ENCODE assay signal across 9 mouse cellular contexts in the genomic region with DNA sequence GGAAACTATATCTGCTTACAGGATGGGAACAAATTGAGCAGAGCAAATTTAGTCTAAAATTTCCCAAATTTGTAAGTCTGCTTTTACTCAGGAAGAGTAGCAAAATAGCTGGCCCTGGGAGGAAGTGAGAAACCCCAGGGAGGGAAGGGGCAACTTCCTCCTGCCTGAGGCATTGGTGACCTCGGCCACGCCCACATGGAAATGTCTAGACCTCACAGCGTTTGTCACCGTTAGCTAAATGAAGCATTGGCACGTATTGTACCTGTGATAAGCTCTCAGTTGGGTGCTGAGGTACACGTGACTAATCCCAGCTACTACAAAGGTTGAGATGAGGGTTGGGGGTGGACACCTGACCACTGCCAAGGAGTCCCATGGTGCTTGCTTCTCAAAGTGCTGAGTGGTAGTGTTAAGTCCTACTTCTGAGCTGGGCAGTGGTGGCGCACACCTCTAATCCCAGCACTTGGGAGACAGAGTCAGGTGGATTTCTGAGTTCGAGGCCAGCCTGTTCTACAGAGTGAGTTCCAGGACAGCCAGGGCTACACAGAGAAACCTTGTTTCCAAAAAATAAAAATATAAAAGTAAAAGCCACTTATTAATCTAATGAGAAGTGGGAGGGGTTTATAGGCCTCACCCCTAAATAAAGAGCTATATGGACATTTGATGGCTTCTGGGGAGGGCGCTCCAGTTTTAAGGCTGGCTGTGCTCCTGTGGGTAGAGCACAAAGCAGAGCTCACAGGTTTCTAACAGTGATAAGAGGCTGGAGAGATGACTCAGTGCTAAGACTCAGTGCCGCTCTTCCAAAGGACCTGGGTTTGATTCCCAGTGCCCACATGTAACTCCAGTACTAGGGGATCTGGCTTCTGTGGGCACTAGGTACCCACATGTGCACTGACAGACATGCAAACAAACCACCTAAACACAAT. TPM values are rescaled to one million over a fixed set of nuclear protein-coding genes. Genes with fewer than 3 reads are reported as not detected.
DNase-seq lines count a peak whose midpoint lies in the region; ATAC-seq and TF ChIP-seq lines count a peak whose summit lies in the region.
"Had no signal": no experiment of that assay in that cellular context is flagged by ENCODE, and none has a peak within 500 bp of the region (broad histone marks: within the 10 kb centered on the region; RNA-seq: fewer than 3 reads in every experiment).

No protein-coding gene starts in this region.

- TF ChIP-seq CTCF in heart, postnatal 0 days (IDR thresholded peaks at IDR 0.05; ENCODE audit: low read depth), result no peak

- H3K4me3 ChIP-seq in heart, postnatal 0 days (ENCODE audit: low read depth, low read length), result no peak overlapping the region
- H3K4me3 ChIP-seq: forebrain, embryonic 13.5 days had no signal

- WGBS in heart, postnatal 0 days, result 45% methylated on average over 10 of the region's 10 CpGs

- no peaks in the 10 kb centered on the region for H3K27me3 ChIP-seq in heart, postnatal 0 days (ENCODE audit: control insufficient read depth, insufficient read depth, low read length)
- H3K27me3 ChIP-seq in splenic B cell, adult 2 months (ENCODE audit: control insufficient read depth, insufficient read depth, low read length, poor library complexity, severe bottlenecking), result no peaks in the 10 kb centered on the region
- H3K27me3 ChIP-seq: forebrain, embryonic 13.5 days had no signal

- no peak overlapping the region for H3K4me2 ChIP-seq in heart, postnatal 0 days (ENCODE audit: low read depth, low read length)
- H3K4me2 ChIP-seq: forebrain, embryonic 13.5 days had no signal

- no peak overlapping the region for H3K9ac ChIP-seq in heart, postnatal 0 days (replicated peaks; ENCODE audit: low read depth, low read length)
- H3K9ac ChIP-seq: forebrain, embryonic 13.5 days had no signal

- 0 out of 2 replicates have a peak overlapping the region, but pooled peaks have one; percentile 8 for H3K27ac ChIP-seq in heart, postnatal 0 days (ENCODE audit: low read depth)
- H3K27ac ChIP-seq: forebrain, embryonic 13.5 days had no signal

- DNase-seq in heart, postnatal 0 days (ENCODE audit: low spot score), result no peak
- DNase-seq in heart, postnatal 10 days, result no peak
- peak; percentile 92 for DNase-seq in ZHBTc4 (ENCODE audit: low read depth, low spot score)
- DNase-seq in lung, adult 18-20 months, result peak; percentile 70 to 74
- peak; percentile 84 for DNase-seq in splenic B cell, adult 2 months (ENCODE audit: low read depth, low spot score)
- DNase-seq in ovary, postnatal 14 days (ENCODE audit: low spot score), result no peak
- DNase-seq in retina, postnatal 1 day, result no peak
- no peak for DNase-seq in frontal cortex, postnatal 25 days (ENCODE audit: low spot score in 2 of 2)

- TF ChIP-seq EP300 in heart, postnatal 0 days (IDR thresholded peaks at IDR 0.05; ENCODE audit: low read depth), result no peak

- ATAC-seq in heart, postnatal 0 days (ENCODE audit: insufficient read depth, low read depth), result no peak
- ATAC-seq: forebrain, embryonic 13.5 days had no signal

- H3K36me3 ChIP-seq in heart, postnatal 0 days (replicated peaks; ENCODE audit: control insufficient read depth, insufficient read depth, low read length), result no peaks in the 10 kb centered on the region
- H3K36me3 ChIP-seq in splenic B cell, adult 2 months (ENCODE audit: control insufficient read depth, insufficient read depth, low read length, poor library complexity, severe bottlenecking), result no peaks in the 10 kb centered on the region

- intact Hi-C loops in heart, postnatal 10 days (cut with DNase I), result no loop called here

- H3K4me1 ChIP-seq in heart, postnatal 0 days (ENCODE audit: control insufficient read depth, insufficient read depth), result peaks cover 7% of the 10 kb centered on the region; the same call in 1 of the 2 replicates
- H3K4me1 ChIP-seq: forebrain, embryonic 13.5 days had no signal

- H3K9me3 ChIP-seq in heart, postnatal 0 days (replicated peaks; ENCODE audit: control insufficient read depth, low read length), result no peaks in the 10 kb centered on the region
- H3K9me3 ChIP-seq: forebrain, embryonic 13.5 days had no signal

RNA-seq across cellular contexts. Expression of gene Mcl1, which starts 13.0 kb away (rescaled TPM):
- 213 and 278 TPM in 2 replicates for total RNA-seq in heart, postnatal 0 days (2014; rRNA removed; ENCODE audit: low replicate concordance)
- polyA plus RNA-seq in heart, postnatal 0 days (2015; fragmentation: Nextera tagmentation; extraction: Ambion mirVana), result 50.1 and 51.9 TPM in 2 replicates
- 100 to 1,000 TPM; 147 to 161 TPM for total RNA-seq in heart, postnatal 10 days (2021)

RNA-seq across cellular contexts. Expression of gene Ensa, which starts 20.8 kb away (rescaled TPM):
- 43.3 and 49.6 TPM in 2 replicates for total RNA-seq in heart, postnatal 0 days (2014; rRNA removed; ENCODE audit: low replicate concordance)
- polyA plus RNA-seq in heart, postnatal 0 days (2015; fragmentation: Nextera tagmentation; extraction: Ambion mirVana), result 38.5 and 40.6 TPM in 2 replicates
- total RNA-seq in heart, postnatal 10 days (2021), result 10 to 100 TPM; 61.4 to 63.6 TPM

RNA-seq across cellular contexts. Expression of gene Adamtsl4, which starts 42.1 kb away (rescaled TPM):
- 20.2 and 23.8 TPM in 2 replicates for total RNA-seq in heart, postnatal 0 days (2014; rRNA removed; ENCODE audit: low replicate concordance)
- polyA plus RNA-seq in heart, postnatal 0 days (2015; fragmentation: Nextera tagmentation; extraction: Ambion mirVana), result 7.5 and 11.2 TPM in 2 replicates
- total RNA-seq in heart, postnatal 10 days (2021), result 10 to 100 TPM; 32.2 to 37.4 TPM

RNA-seq across cellular contexts. Expression of gene Golph3l, which starts 56.8 kb away (rescaled TPM):
- 11.2 and 15.2 TPM in 2 replicates for total RNA-seq in heart, postnatal 0 days (2014; rRNA removed; ENCODE audit: low replicate concordance)
- polyA plus RNA-seq in heart, postnatal 0 days (2015; fragmentation: Nextera tagmentation; extraction: Ambion mirVana), result 18.0 and 21.0 TPM in 2 replicates
- 10 to 100 TPM; 20.1 to 23.0 TPM for total RNA-seq in heart, postnatal 10 days (2021)

Comparison
In these comparisons a context has a peak if more than half of its experiments do, and no peak if none do; other contexts are left out.
1. DNase-seq: peak in ZHBTc4 (single experiment), lung, adult 18-20 months (2 of 2) and splenic B cell, adult 2 months (single experiment); none in heart, postnatal 0 days (single experiment), heart, postnatal 10 days (0 of 2), ovary, postnatal 14 days (single experiment), retina, postnatal 1 day (single experiment) and frontal cortex, postnatal 25 days (0 of 2).